Mouse (Mus musculus): ENCODE measurements around the gene Akt1s1. TPM values are rescaled to one million over a fixed set of nuclear protein-coding genes. Genes with fewer than 3 reads are reported as not detected.

The Akt1s1 gene
- polyA plus RNA-seq, 1 experiment: 48.0 TPM

- H3K27ac ChIP-seq (ENCODE audit: control insufficient read depth, insufficient read depth, low read depth, low read length, poor library complexity): peak within 1 kb of the TSS; percentile 46
- peak within 1 kb of the TSS; percentile 69 for H3K4me3 ChIP-seq (replicated peaks; ENCODE audit: control insufficient read depth, low read depth, low read length)
- WGBS: under 1% methylated on average over 34 of the region's 34 CpGs
- peaks cover 3% of the 10 kb centered on the region for H3K4me1 ChIP-seq (ENCODE audit: control insufficient read depth, insufficient read depth, low read length)
- peak; percentile 38; the same call in 1 of the 2 replicates for TF ChIP-seq POLR2A (IDR thresholded peaks at IDR 0.05; ENCODE audit: borderline replicate concordance, control insufficient read depth, low read depth, low read length)
- TF ChIP-seq CTCF (IDR thresholded peaks at IDR 0.05; ENCODE audit: control insufficient read depth, insufficient read depth, low read length): peak; percentile 34; the same call in 1 of the 2 replicates
These were observed 47.0 kb downstream of the Akt1s1 start, which contains the start of gene Fuz for GRCm38 (mm10) chr7:44895593-44896434. Fuz (plus strand) TSS chr7:44896079.

- Histone ChIP-seq H3K4me3 (replicated peaks; ENCODE audit: control insufficient read depth, low read depth, low read length) (peak overlapping the region; percentile 69), H3K4me1 (ENCODE audit: control insufficient read depth, insufficient read depth, low read length) (peaks cover 2% of the 10 kb centered on the region), H3K27ac (ENCODE audit: control insufficient read depth, insufficient read depth, low read depth, low read length, poor library complexity) (peak overlapping the region; percentile 46)
- WGBS: 39% methylated on average over 10 of the region's 10 CpGs
- TF ChIP-seq POLR2A (IDR thresholded peaks at IDR 0.05; ENCODE audit: borderline replicate concordance, control insufficient read depth, low read depth, low read length): no peak
- TF ChIP-seq CTCF (IDR thresholded peaks at IDR 0.05; ENCODE audit: control insufficient read depth, insufficient read depth, low read length): no peak
These were observed 47.7 kb downstream of the Akt1s1 start for GRCm38 (mm10) chr7:44896499-44896898.

- no peak overlapping the region for H3K4me3 ChIP-seq (replicated peaks; ENCODE audit: control insufficient read depth, low read depth, low read length)
- TF ChIP-seq CTCF (IDR thresholded peaks at IDR 0.05; ENCODE audit: control insufficient read depth, insufficient read depth, low read length): no peak
- no peak for TF ChIP-seq POLR2A (IDR thresholded peaks at IDR 0.05; ENCODE audit: borderline replicate concordance, control insufficient read depth, low read depth, low read length)
- 64% methylated on average over 19 of the region's 19 CpGs for WGBS
- no peaks in the 10 kb centered on the region; the same call in 1 of the 2 replicates for H3K4me1 ChIP-seq (ENCODE audit: control insufficient read depth, insufficient read depth, low read length)
- H3K27ac ChIP-seq (ENCODE audit: control insufficient read depth, insufficient read depth, low read depth, low read length, poor library complexity): no peak overlapping the region; the same call in 1 of the 2 replicates
These were observed 49.8 kb downstream of the Akt1s1 start for GRCm38 (mm10) chr7:44898607-44899006.

- no peak for TF ChIP-seq CTCF (IDR thresholded peaks at IDR 0.05; ENCODE audit: control insufficient read depth, insufficient read depth, low read length)
- TF ChIP-seq POLR2A (IDR thresholded peaks at IDR 0.05; ENCODE audit: borderline replicate concordance, control insufficient read depth, low read depth, low read length): 0 out of 2 replicates have a peak, but pooled peaks have one; percentile 4
- Histone ChIP-seq H3K4me3 (replicated peaks; ENCODE audit: control insufficient read depth, low read depth, low read length) (no peak overlapping the region), H3K27ac (ENCODE audit: control insufficient read depth, insufficient read depth, low read depth, low read length, poor library complexity) (no peak overlapping the region), H3K4me1 (ENCODE audit: control insufficient read depth, insufficient read depth, low read length) (no peaks in the 10 kb centered on the region; the same call in 1 of the 2 replicates)
- 89% methylated on average over 11 of the region's 11 CpGs for WGBS
These were observed 51.8 kb downstream of the Akt1s1 start for GRCm38 (mm10) chr7:44900632-44901031.

GRCm38 (mm10) chr7:44901230-44901722, 52.5 kb downstream of the Akt1s1 start:
- Histone ChIP-seq H3K27ac (ENCODE audit: control insufficient read depth, insufficient read depth, low read depth, low read length, poor library complexity) (peak overlapping the region; percentile 67), H3K4me3 (replicated peaks; ENCODE audit: control insufficient read depth, low read depth, low read length) (peak overlapping the region; percentile 76), H3K4me1 (ENCODE audit: control insufficient read depth, insufficient read depth, low read length) (no peaks in the 10 kb centered on the region; the same call in 1 of the 2 replicates)
- 20% methylated on average over 21 of the region's 21 CpGs for WGBS
- TF ChIP-seq CTCF (IDR thresholded peaks at IDR 0.05; ENCODE audit: control insufficient read depth, insufficient read depth, low read length): no peak
- peak; percentile 52; the same call in 1 of the 2 replicates for TF ChIP-seq POLR2A (IDR thresholded peaks at IDR 0.05; ENCODE audit: borderline replicate concordance, control insufficient read depth, low read depth, low read length)

Other genes with a start within 250 kb of the Akt1s1 start
- gene Myh14, start 178.1 kb upstream of the Akt1s1 start, polyA plus RNA-seq (2011; ENCODE audit: insufficient read depth, insufficient read length, low replicate concordance, missing spikeins): 0.41 TPM in 1 of 2 replicates, not detected in the other
- not detected in 2 replicates for gene Izumo2, start 140.2 kb upstream of the Akt1s1 start, polyA plus RNA-seq (2011; ENCODE audit: insufficient read depth, insufficient read length, low replicate concordance, missing spikeins)
- gene Vrk3, start 100.6 kb upstream of the Akt1s1 start, polyA plus RNA-seq (2011; ENCODE audit: insufficient read depth, insufficient read length, low replicate concordance, missing spikeins): 21.6 and 33.6 TPM in 2 replicates
- gene Zfp473, start 97.9 kb upstream of the Akt1s1 start, polyA plus RNA-seq (2011; ENCODE audit: insufficient read depth, insufficient read length, low replicate concordance, missing spikeins): 0.99 and 2.3 TPM in 2 replicates
- 24.0 and 44.7 TPM in 2 replicates for gene Nup62, start 32.9 kb upstream of the Akt1s1 start, polyA plus RNA-seq (2011; ENCODE audit: insufficient read depth, insufficient read length, low replicate concordance, missing spikeins)
- 4.2 and 24.8 TPM in 2 replicates for gene Il4i1, start 32.6 kb upstream of the Akt1s1 start, polyA plus RNA-seq (2011; ENCODE audit: insufficient read depth, insufficient read length, low replicate concordance, missing spikeins)
- gene Atf5, start 32.3 kb upstream of the Akt1s1 start, polyA plus RNA-seq (2011; ENCODE audit: insufficient read depth, insufficient read length, low replicate concordance, missing spikeins): 24.5 and 32.7 TPM in 2 replicates
- 24.5 and 49.2 TPM in 2 replicates for gene Tbc1d17, start 88 bp downstream of the Akt1s1 start, polyA plus RNA-seq (2011; ENCODE audit: insufficient read depth, insufficient read length, low replicate concordance, missing spikeins)
- gene Pnkp, start 8.1 kb downstream of the Akt1s1 start, polyA plus RNA-seq (2011; ENCODE audit: insufficient read depth, insufficient read length, low replicate concordance, missing spikeins): 97.5 and 261 TPM in 2 replicates
- gene Ptov1, start 20.8 kb downstream of the Akt1s1 start, polyA plus RNA-seq (2011; ENCODE audit: insufficient read depth, insufficient read length, low replicate concordance, missing spikeins): 51.3 and 96.4 TPM in 2 replicates
- gene Med25, start 43.7 kb downstream of the Akt1s1 start, polyA plus RNA-seq (2011; ENCODE audit: insufficient read depth, insufficient read length, low replicate concordance, missing spikeins): 14.6 and 25.4 TPM in 2 replicates
- 7.0 and 21.8 TPM in 2 replicates for gene Fuz, start 47.1 kb downstream of the Akt1s1 start, polyA plus RNA-seq (2011; ENCODE audit: insufficient read depth, insufficient read length, low replicate concordance, missing spikeins)
- 43.5 and 60.3 TPM in 2 replicates for gene Ap2a1, start 80.5 kb downstream of the Akt1s1 start, polyA plus RNA-seq (2011; ENCODE audit: insufficient read depth, insufficient read length, low replicate concordance, missing spikeins)
- not detected in 2 replicates for gene Tsks, start 94.2 kb downstream of the Akt1s1 start, polyA plus RNA-seq (2011; ENCODE audit: insufficient read depth, insufficient read length, low replicate concordance, missing spikeins)
- gene Cpt1c, start 125.9 kb downstream of the Akt1s1 start, polyA plus RNA-seq (2011; ENCODE audit: insufficient read depth, insufficient read length, low replicate concordance, missing spikeins): 6.5 TPM in 2 replicates
- 192 and 337 TPM in 2 replicates for gene Prmt1, start 137.6 kb downstream of the Akt1s1 start, polyA plus RNA-seq (2011; ENCODE audit: insufficient read depth, insufficient read length, low replicate concordance, missing spikeins)
- gene Irf3, start 148.7 kb downstream of the Akt1s1 start, polyA plus RNA-seq (2011; ENCODE audit: insufficient read depth, insufficient read length, low replicate concordance, missing spikeins): 71.4 and 165 TPM in 2 replicates
- gene Bcl2l12, start 149.7 kb downstream of the Akt1s1 start, polyA plus RNA-seq (2011; ENCODE audit: insufficient read depth, insufficient read length, low replicate concordance, missing spikeins): 28.9 and 40.8 TPM in 2 replicates
- gene Scaf1, start 167.4 kb downstream of the Akt1s1 start, polyA plus RNA-seq (2011; ENCODE audit: insufficient read depth, insufficient read length, low replicate concordance, missing spikeins): 45.6 and 72.1 TPM in 2 replicates
- 11.0 and 14.9 TPM in 2 replicates for gene Rras, start 169.0 kb downstream of the Akt1s1 start, polyA plus RNA-seq (2011; ENCODE audit: insufficient read depth, insufficient read length, low replicate concordance, missing spikeins)
- gene Prr12, start 203.9 kb downstream of the Akt1s1 start, polyA plus RNA-seq (2011; ENCODE audit: insufficient read depth, insufficient read length, low replicate concordance, missing spikeins): 8.6 and 14.3 TPM in 2 replicates
- 31.8 and 44.8 TPM in 2 replicates for gene Nosip, start 213.4 kb downstream of the Akt1s1 start, polyA plus RNA-seq (2011; ENCODE audit: insufficient read depth, insufficient read length, low replicate concordance, missing spikeins)
- 13.8 and 18.2 TPM in 2 replicates for gene Prrg2, start 213.7 kb downstream of the Akt1s1 start, polyA plus RNA-seq (2011; ENCODE audit: insufficient read depth, insufficient read length, low replicate concordance, missing spikeins)
- 10.6 and 16.0 TPM in 2 replicates for gene Rcn3, start 243.2 kb downstream of the Akt1s1 start, polyA plus RNA-seq (2011; ENCODE audit: insufficient read depth, insufficient read length, low replicate concordance, missing spikeins)

Measured in bone marrow, adult 2 months (tissue).